Mouse (Mus musculus) adrenal gland, postnatal 36 days (tissue): ENCODE data around the gene Angptl4. TPM values are rescaled to one million over a fixed set of nuclear protein-coding genes. Genes with fewer than 3 reads are reported as not detected.
A peak's percentile ranks its signal among the peaks of the same experiment; 100 is the strongest.
"Not testable (repeated sequence)": the region's sequence is repeated elsewhere in the genome, so short reads cannot be mapped to it uniquely, and the experiment has no call there.

Experiments used
- DNase-seq, 2 experiments: peaks; one replicate each; pipeline ENCODE4 v3.0.0; 2021; ENCODE audit warnings: mixed read lengths in 1 of 2
- long read RNA-seq, 2 experiments: library from polyadenylated mRNA; stranded (forward); transcript quantifications; one replicate each; pipeline ENCODE4 v2.0.0; 2021; ENCODE audit warnings: borderline sequencing depth in 2 of 2
- total RNA-seq, 2 experiments: library from RNA; stranded (reverse); gene quantifications; 2 replicates each; pipeline ENCODE4 v1.2.3; 2021

Gene Angptl4
- 100 to 1,000 TPM in 1 of 2 experiments, 10 to 100 TPM in 1; 62.7 to 110 TPM for total RNA-seq
- long read RNA-seq, experiment 1, transcript Angptl4-201 (7 exons, 3,308 nt), result major isoform, 93 of 109 reads
- long read RNA-seq, experiment 1, partial matches to known transcripts, result 7 of 109 reads
- long read RNA-seq, experiment 1, other reads (novel, unspliced or antisense), result 7 of 109 reads
- long read RNA-seq, experiment 2, transcript Angptl4-201 (7 exons, 3,308 nt), result major isoform, 61 of 69 reads
- long read RNA-seq, experiment 2, partial matches to known transcripts, result 2 of 69 reads
- long read RNA-seq, experiment 2, other reads (novel, unspliced or antisense), result 5 of 69 reads

GRCm38 (mm10) chr17:33781124-33781977, at the start of gene Angptl4:
Gene Angptl4, minus strand, starts transcription at chr17:33781830.
- peak; percentile 85 to 93 for DNase-seq

DNA sequence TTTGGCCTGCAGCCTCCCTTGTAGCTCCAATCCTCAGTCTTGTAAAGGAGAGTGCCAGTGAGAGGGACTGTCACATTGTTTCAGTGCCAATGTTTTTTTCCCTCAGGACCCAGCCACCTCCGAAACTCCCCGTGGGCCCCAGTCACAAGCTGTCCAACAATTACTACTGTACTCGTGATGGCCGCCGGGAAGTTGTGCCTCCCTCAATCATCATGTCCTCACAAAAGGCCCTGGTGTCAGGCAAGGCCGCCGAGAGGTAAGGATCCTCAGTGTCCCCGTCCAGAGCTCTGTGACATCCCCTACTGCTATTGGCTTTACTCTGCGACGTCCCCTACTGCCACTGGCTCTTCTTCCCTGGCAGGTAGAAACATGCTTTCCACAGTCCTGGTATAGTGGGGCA, 47.9 kb upstream of the Angptl4 start:
- no peak for DNase-seq

- DNase-seq, result peak; percentile 84 to 85
Measured at GRCm38 (mm10) chr17:33828892-33829291, 47.3 kb upstream of the Angptl4 start.

GRCm38 (mm10) chr17:33826850-33827249, 45.2 kb upstream of the Angptl4 start:
- peak; percentile 76 to 77 for DNase-seq

DNA sequence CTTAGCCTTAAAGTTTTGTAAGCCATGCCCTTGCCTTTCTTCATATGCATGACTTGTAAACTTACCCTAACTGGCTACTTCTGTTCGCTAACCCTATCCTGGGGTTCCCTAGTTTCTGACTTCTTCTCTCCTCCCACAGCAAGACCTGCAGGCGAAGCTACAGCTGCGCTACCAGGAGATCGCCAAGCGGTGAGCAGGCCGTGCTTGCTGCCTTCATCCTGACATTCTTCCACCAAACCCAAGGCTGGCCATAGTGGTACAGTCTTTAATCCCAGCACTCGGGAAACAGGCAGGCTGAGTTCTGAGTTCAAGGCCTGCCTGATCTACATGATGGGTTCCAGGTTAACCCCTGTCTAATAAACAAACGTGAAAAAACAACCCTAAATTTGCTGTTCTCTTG, 43.8 kb upstream of the Angptl4 start:
- DNase-seq, result no peak

DNA sequence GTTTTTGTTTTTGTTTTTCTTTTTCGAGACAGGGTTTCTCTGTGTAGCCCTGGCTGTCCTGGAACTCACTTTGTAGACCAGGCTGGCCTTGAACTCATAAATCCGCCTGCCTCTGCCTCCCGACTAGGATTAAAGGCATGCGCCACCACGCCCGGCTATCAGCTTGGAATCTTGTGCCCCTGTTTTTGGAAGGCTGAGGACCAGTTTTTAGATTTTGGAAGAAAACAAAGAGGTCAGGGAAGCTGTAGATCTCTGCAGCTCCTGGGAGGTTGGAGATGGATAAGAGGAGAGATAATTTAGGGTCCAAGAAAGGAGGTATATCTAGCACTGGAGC, 43.3 kb upstream of the Angptl4 start:
- not testable (repeated sequence) for DNase-seq

GRCm38 (mm10) chr17:33824084-33824996, 42.7 kb upstream of the Angptl4 start, which contains the start of the genes Rps28 and Ndufa7:
Gene Rps28, minus strand, starts transcription at chr17:33824562.
Gene Ndufa7, plus strand, starts transcription at chr17:33824572.
- peak; percentile 95 to 98 for DNase-seq

- not testable (repeated sequence) for DNase-seq
Measured at GRCm38 (mm10) chr17:33823171-33823570, 41.5 kb upstream of the Angptl4 start.

- DNase-seq, result no peak
Measured at GRCm38 (mm10) chr17:33822436-33822959, 40.9 kb upstream of the Angptl4 start.

GRCm38 (mm10) chr17:33817969-33818643, 36.5 kb upstream of the Angptl4 start:
- DNase-seq, result no peak

GRCm38 (mm10) chr17:33817184-33817968, 35.7 kb upstream of the Angptl4 start:
- DNase-seq, result peak; percentile 92 to 95

DNA sequence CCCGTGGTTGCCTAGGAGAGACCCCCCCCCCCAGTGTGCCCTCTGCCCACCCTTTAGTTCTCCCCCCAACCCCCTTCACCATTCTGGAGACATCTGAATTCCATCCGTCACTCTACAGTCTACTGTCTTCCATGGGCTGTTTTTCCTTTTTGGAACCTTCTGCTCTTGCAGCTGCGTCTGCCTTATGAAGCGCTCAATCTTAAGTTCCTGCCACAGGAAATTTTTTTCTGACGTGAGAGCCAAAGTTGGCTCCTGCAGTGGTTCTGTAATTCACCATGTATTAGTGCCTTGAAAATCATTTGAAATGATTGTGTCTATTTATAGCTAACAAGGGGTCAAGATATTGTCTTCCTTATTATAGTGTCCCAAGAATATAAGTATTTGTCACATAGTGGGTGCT, 35.0 kb upstream of the Angptl4 start:
- DNase-seq, result no peak

- DNase-seq, result no peak
Measured at GRCm38 (mm10) chr17:33815399-33815798, 33.8 kb upstream of the Angptl4 start.

DNA sequence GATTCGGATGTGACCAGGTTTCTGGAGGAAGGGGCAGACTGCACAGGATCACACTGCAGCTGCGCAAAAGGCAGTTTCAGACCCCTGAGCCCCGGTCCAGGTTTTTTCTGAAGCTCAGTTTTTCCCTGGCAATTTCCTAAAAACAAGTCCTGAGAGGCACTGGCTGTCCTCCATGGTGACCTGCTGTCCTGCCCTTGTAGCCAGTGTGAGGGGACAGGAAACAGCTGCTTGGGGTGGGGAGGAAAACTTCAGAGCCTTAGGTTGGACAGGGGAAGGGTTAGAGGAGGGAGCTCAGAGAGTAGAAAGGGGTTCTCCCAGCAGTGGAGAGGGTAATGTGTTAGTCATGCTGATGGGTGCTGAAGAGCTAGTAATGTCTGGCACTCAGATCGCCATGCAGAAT, 31.4 kb upstream of the Angptl4 start:
- peak; percentile 52 to 60 for DNase-seq

GRCm38 (mm10) chr17:33812475-33812874, 30.8 kb upstream of the Angptl4 start:
- no peak for DNase-seq

GRCm38 (mm10) chr17:33811142-33811516, 29.5 kb upstream of the Angptl4 start:
- DNase-seq, result peak in 1 of 2 experiments; percentile 40

- peak; percentile 94 to 95 for DNase-seq
Measured at GRCm38 (mm10) chr17:33810334-33811141, 28.9 kb upstream of the Angptl4 start, which contains the start of gene Kank3. Gene Kank3, plus strand, starts transcription at chr17:33810519.

- peak; percentile 35 to 62 for DNase-seq
Measured at GRCm38 (mm10) chr17:33808192-33808591, 26.6 kb upstream of the Angptl4 start.

DNA sequence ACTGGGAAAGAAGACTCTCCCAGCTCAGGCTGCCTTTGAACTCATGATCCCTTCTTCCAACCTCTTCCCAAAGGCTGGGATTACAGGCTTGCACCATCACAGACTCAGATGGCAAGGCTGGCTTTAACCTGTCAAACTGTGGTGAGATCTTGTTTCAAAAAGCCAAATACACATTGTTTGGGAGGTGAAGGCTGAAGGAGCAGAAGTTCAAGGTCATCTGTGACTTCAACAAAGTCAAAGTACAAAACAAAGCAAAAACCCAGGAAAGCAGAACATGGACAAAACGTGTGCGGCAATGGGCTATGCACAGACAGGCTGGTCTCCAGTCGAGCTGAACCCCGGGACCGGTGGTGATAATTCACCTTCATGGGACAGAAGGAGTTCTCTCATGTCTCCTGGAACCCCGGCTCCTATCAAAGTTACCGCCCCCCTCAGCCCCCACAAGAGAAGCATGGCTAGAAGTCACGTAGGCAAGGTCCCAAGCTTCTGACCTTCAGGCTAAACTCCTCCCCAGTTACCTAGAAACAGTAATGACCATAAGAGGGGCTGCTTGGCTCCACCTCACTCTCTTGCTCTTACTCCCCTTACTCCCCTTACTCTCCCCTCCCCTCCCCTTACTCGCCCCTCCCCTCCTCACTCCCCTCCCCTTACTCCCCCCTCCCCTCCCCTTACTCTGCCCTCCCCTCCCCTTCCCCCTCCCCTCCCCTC, 25.7 kb upstream of the Angptl4 start:
- DNase-seq, result no peak
